Mouse (Mus musculus) intestine, postnatal 0 days (tissue): ENCODE data around the gene Ppp1r21. TPM values are rescaled to one million over a fixed set of nuclear protein-coding genes. Genes with fewer than 3 reads are reported as not detected.
A peak's percentile ranks its signal among the peaks of the same experiment; 100 is the strongest.

Experiments
- ATAC-seq: fragments of 200-750 bp; cut with Nextera tagmentation; 2 replicates; pipeline ENCODE4 v1.8.0; 2017; ENCODE audit warnings: mild to moderate bottlenecking, moderate TSS enrichment, moderate library complexity
- H3K27ac ChIP-seq: fragments of 300-500 bp; sonication (generic); 2 replicates; pipeline ENCODE4 v1.5.1; 2014; ENCODE audit warnings: mild to moderate bottlenecking, low read depth, low read length, moderate library complexity
- H3K27me3 ChIP-seq: fragments of 300-500 bp; sonication (generic); replicated peaks from 2 replicates; pipeline ENCODE4 v1.6.1; 2014; ENCODE audit warnings: low read length, mixed read lengths; ENCODE audit not compliant: control insufficient read depth, insufficient read depth
- H3K36me3 ChIP-seq: fragments of 300-500 bp; sonication (generic); 2 replicates; pipeline ENCODE4 v1.6.1; 2014; ENCODE audit warnings: mild to moderate bottlenecking, moderate library complexity; ENCODE audit not compliant: control insufficient read depth, insufficient read depth
- H3K4me1 ChIP-seq: fragments of 300-500 bp; sonication (generic); replicated peaks from 2 replicates; pipeline ENCODE4 v1.6.1; 2014; ENCODE audit warnings: antibody characterized with exemption, low read length, mixed read lengths; ENCODE audit not compliant: control insufficient read depth, insufficient read depth
- H3K4me2 ChIP-seq: fragments of 300-500 bp; sonication (generic); replicated peaks from 2 replicates; pipeline ENCODE4 v1.6.1; 2014; ENCODE audit warnings: low read depth, mild to moderate bottlenecking, moderate library complexity
- H3K4me3 ChIP-seq: fragments of 300-500 bp; sonication (generic); 2 replicates; pipeline ENCODE4 v1.5.1; 2014; ENCODE audit warnings: low read depth, low read length
- H3K9ac ChIP-seq: fragments of 300-500 bp; sonication (generic); 2 replicates; pipeline ENCODE4 v1.6.1; 2014; ENCODE audit warnings: mild to moderate bottlenecking, low read depth, low read length
- H3K9me3 ChIP-seq: fragments of 300-500 bp; sonication (generic); 2 replicates; pipeline ENCODE4 v1.6.1; 2016; ENCODE audit warnings: mixed run types; ENCODE audit not compliant: control insufficient read depth
- CTCF ChIP-seq: sonication (generic); IDR thresholded peaks from 2 replicates; pipeline ENCODE4 v1.5.1; 2016; ENCODE audit warnings: low read depth, mild to moderate bottlenecking, control low read depth, antibody characterized with exemption, moderate library complexity
- WGBS: fragments of 180-500 bp; shearing (Covaris S2); extraction: QIAGEN DNeasy Blood & Tissue Kit; methylation state at CpG from one replicate; pipeline ENCODE4 v1.1.7; 2014; 5-methylcytosine and 5-hydroxymethylcytosine counted together
- polyA plus RNA-seq: library from polyadenylated mRNA; unstranded; fragments of >200 nt; fragmentation: Nextera tagmentation; extraction: Ambion mirVana; gene quantifications from 2 replicates; pipeline ENCODE4 v1.2.1, GENCODE M21; 2015

Gene Ppp1r21
- polyA plus RNA-seq, 1 experiment from 2014 or later = 25.8 TPM

- Histone ChIP-seq H3K27me3 (no peaks in the 10 kb centered on the region), H3K27ac (no peak overlapping the region), H3K4me3 (no peak overlapping the region), H3K9me3 (no peaks in the 10 kb centered on the region), H3K9ac (no peak overlapping the region), H3K4me1 (no peaks in the 10 kb centered on the region), H3K4me2 (no peak overlapping the region), H3K36me3 (peaks cover 56% of the 10 kb centered on the region)
- WGBS = 91% methylated on average over 8 of the region's 8 CpGs
- no peak for TF ChIP-seq CTCF
- no peak for ATAC-seq
These were observed 58.3 kb downstream of the Ppp1r21 start for GRCm38 (mm10) chr17:88588228-88588627.

- H3K27ac ChIP-seq = no peak overlapping the region
- WGBS = 85% methylated on average over 6 of the region's 6 CpGs
- ATAC-seq = no peak
- no peaks in the 10 kb centered on the region for H3K4me1 ChIP-seq
- peaks cover 36% of the 10 kb centered on the region for H3K36me3 ChIP-seq
- TF ChIP-seq CTCF = no peak
- H3K4me3 ChIP-seq = no peak overlapping the region
- no peaks in the 10 kb centered on the region for H3K9me3 ChIP-seq
- no peak overlapping the region for H3K4me2 ChIP-seq
- H3K9ac ChIP-seq = no peak overlapping the region
- H3K27me3 ChIP-seq = no peaks in the 10 kb centered on the region
These were observed 60.3 kb downstream of the Ppp1r21 start for GRCm38 (mm10) chr17:88590251-88590650.

GRCm38 (mm10) chr17:88595071-88595470 lies 65.2 kb downstream of the Ppp1r21 start:
- no peak for ATAC-seq
- WGBS = 81% methylated on average over 4 of the region's 4 CpGs
- TF ChIP-seq CTCF = no peak

GRCm38 (mm10) chr17:88596068-88596467 lies 66.2 kb downstream of the Ppp1r21 start:
- no peak for ATAC-seq

More at GRCm38 (mm10) chr17:88595071-88595470, 65.2 kb downstream of the Ppp1r21 start:
- Histone ChIP-seq H3K27ac (no peak overlapping the region), H3K36me3 (peaks cover 6% of the 10 kb centered on the region; the same call in 1 of the 2 replicates), H3K9me3 (no peaks in the 10 kb centered on the region), H3K4me3 (no peak overlapping the region), H3K27me3 (no peaks in the 10 kb centered on the region), H3K4me1 (no peaks in the 10 kb centered on the region), H3K4me2 (no peak overlapping the region), H3K9ac (no peak overlapping the region)

GRCm38 (mm10) chr17:88596544-88597221 lies 66.8 kb downstream of the Ppp1r21 start:
- Histone ChIP-seq H3K9me3 (no peaks in the 10 kb centered on the region), H3K4me1 (no peaks in the 10 kb centered on the region), H3K36me3 (no peaks in the 10 kb centered on the region), H3K27ac (peak overlapping the region; percentile 70; the same call in 1 of the 2 replicates), H3K4me3 (peak overlapping the region; percentile 62), H3K4me2 (peak overlapping the region; percentile 84), H3K27me3 (no peaks in the 10 kb centered on the region), H3K9ac (peak overlapping the region; percentile 64)
- peak; percentile 93 for TF ChIP-seq CTCF
- WGBS = 31% methylated on average over 16 of the region's 16 CpGs
- ATAC-seq = no peak

More at GRCm38 (mm10) chr17:88596068-88596467, 66.2 kb downstream of the Ppp1r21 start:
- H3K27ac ChIP-seq = no peak overlapping the region
- H3K9me3 ChIP-seq = no peaks in the 10 kb centered on the region
- H3K27me3 ChIP-seq = no peaks in the 10 kb centered on the region
- no peaks in the 10 kb centered on the region for H3K4me1 ChIP-seq
- no peak overlapping the region for H3K4me3 ChIP-seq
- H3K4me2 ChIP-seq = no peak overlapping the region
- H3K36me3 ChIP-seq = no peaks in the 10 kb centered on the region
- H3K9ac ChIP-seq = no peak overlapping the region
- TF ChIP-seq CTCF = no peak
- WGBS = 77% methylated on average over 4 of the region's 4 CpGs

GRCm38 (mm10) chr17:88597222-88598055 lies 67.5 kb downstream of the Ppp1r21 start, which contains the start of gene Ston1:
Gene Ston1 (plus strand): TSS chr17:88597684.
- Histone ChIP-seq H3K9me3 (no peaks in the 10 kb centered on the region), H3K27ac (peak within 1 kb of the TSS; percentile 70), H3K4me2 (peak within 1 kb of the TSS; percentile 84), H3K4me3 (peak within 1 kb of the TSS; percentile 62), H3K36me3 (no peaks in the 10 kb centered on the region), H3K9ac (peak within 1 kb of the TSS; percentile 64), H3K27me3 (no peaks in the 10 kb centered on the region), H3K4me1 (no peaks in the 10 kb centered on the region)
- ATAC-seq = peak; percentile 86
- no peak for TF ChIP-seq CTCF
- WGBS = 1% methylated on average over 41 of the region's 41 CpGs
